Mouse (Mus musculus) heart, embryonic 14.5 days (tissue): Measurements from ENCODE around the gene Nrxn3. TPM values are rescaled to one million over a fixed set of nuclear protein-coding genes. Genes with fewer than 3 reads are reported as not detected.

Experiments
- ATAC-seq: fragments of 200-750 bp; cut with Nextera tagmentation; 2 replicates; pipeline ENCODE4 v1.8.0; 2017; ENCODE audit warnings: low read depth, moderate TSS enrichment; ENCODE audit not compliant: insufficient number of reproducible peaks, insufficient read depth, low FRiP score
- H3K27ac ChIP-seq, 2 experiments: fragments of 200-500 bp in 1 of 2; fragments of 300-500 bp in 1 of 2; sonication (generic) in 1 of 2; replicated peaks in 1 of 2; 2 replicates each; pipeline ENCODE4 v1.5.1; 2012 to 2014; ENCODE audit warnings: low read depth in 2 of 2, low read length in 2 of 2, control low read depth in 1 of 2, mild to moderate bottlenecking in 1 of 2, mixed read lengths in 1 of 2; ENCODE audit not compliant: control insufficient read depth in 1 of 2, insufficient read depth in 1 of 2
- H3K27me3 ChIP-seq: fragments of 300-500 bp; sonication (generic); 2 replicates; pipeline ENCODE4 v1.6.1; 2014; ENCODE audit warnings: mild to moderate bottlenecking, low read length, control low read depth; ENCODE audit not compliant: control insufficient read depth, insufficient read depth
- H3K36me3 ChIP-seq: fragments of 300-500 bp; sonication (generic); 2 replicates; pipeline ENCODE4 v1.6.1; 2014; ENCODE audit warnings: mild to moderate bottlenecking, control low read depth, low read length, mixed read lengths; ENCODE audit not compliant: control insufficient read depth, insufficient read depth
- H3K4me1 ChIP-seq, 2 experiments: fragments of 200-500 bp in 1 of 2; fragments of 300-500 bp in 1 of 2; sonication (generic) in 1 of 2; 2 replicates each; pipeline ENCODE4 v1.6.1; 2012 to 2014; ENCODE audit warnings: low read length in 2 of 2, control low read depth in 1 of 2, mixed read lengths in 1 of 2; ENCODE audit not compliant: control insufficient read depth in 2 of 2, insufficient read depth in 2 of 2
- H3K4me2 ChIP-seq: fragments of 300-500 bp; sonication (generic); 2 replicates; pipeline ENCODE4 v1.6.1; 2014; ENCODE audit warnings: mild to moderate bottlenecking, low read length
- H3K4me3 ChIP-seq, 2 experiments: fragments of 200-500 bp in 1 of 2; fragments of 300-500 bp in 1 of 2; sonication (generic) in 1 of 2; 2 replicates each; pipeline ENCODE4 v1.5.1; 2012 to 2014; ENCODE audit warnings: low read length in 2 of 2, mild to moderate bottlenecking in 2 of 2, control low read depth in 1 of 2, low read depth in 1 of 2, moderate library complexity in 1 of 2; ENCODE audit not compliant: control insufficient read depth in 1 of 2, insufficient read depth in 1 of 2
- H3K9ac ChIP-seq: fragments of 300-500 bp; sonication (generic); 2 replicates; pipeline ENCODE4 v1.6.1; 2014; ENCODE audit warnings: mild to moderate bottlenecking, low read length
- H3K9me3 ChIP-seq: fragments of 300-500 bp; sonication (generic); 2 replicates; pipeline ENCODE4 v1.6.1; 2016; ENCODE audit warnings: low read length, control low read depth; ENCODE audit not compliant: control insufficient read depth
- WGBS: fragments of 180-500 bp; shearing (Covaris S2); extraction: QIAGEN DNeasy Blood & Tissue Kit; methylation state at CpG from one replicate; pipeline ENCODE4 v1.1.7; 2014; 5-methylcytosine and 5-hydroxymethylcytosine counted together
- polyA plus RNA-seq: library from polyadenylated mRNA; unstranded; fragments of >200 nt; fragmentation: Nextera tagmentation; extraction: Ambion mirVana; gene quantifications from 2 replicates; pipeline ENCODE4 v1.2.1, GENCODE M21; 2014

Nrxn3 gene
- polyA plus RNA-seq, 1 experiment from 2014 or later = 1.7 TPM

DNA sequence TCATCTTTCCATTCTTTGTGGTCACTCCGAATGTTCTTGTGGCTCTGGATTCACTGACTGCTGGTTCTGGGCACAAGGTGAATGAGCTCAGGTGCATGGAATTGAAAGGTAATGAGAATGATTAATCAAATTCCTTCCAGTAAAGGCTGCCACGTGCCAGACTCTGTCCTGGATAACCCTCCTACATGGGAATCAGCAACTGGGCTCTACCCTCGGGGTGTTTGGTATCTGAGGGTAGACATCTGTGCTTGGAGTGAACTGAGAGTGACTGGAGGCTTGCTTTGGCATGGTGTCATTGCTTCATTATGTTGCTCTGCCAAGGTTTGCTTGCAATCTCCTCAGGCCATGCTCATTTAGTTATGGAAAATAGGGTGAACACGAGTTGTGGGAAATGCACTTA is 209.0 kb downstream of the Nrxn3 start:
- Histone ChIP-seq H3K4me3 (no peak overlapping the region), H3K4me1 (no peaks in the 10 kb centered on the region), H3K4me2 (no peak overlapping the region), H3K27ac (no peak overlapping the region), H3K9me3 (no peaks in the 10 kb centered on the region), H3K9ac (no peak overlapping the region), H3K36me3 (no peaks in the 10 kb centered on the region), H3K27me3 (no peaks in the 10 kb centered on the region)
- no peak for ATAC-seq
- WGBS = 62% methylated on average over 4 of the region's 4 CpGs

GRCm38 (mm10) chr12:88939679-88940078 is 217.0 kb downstream of the Nrxn3 start:
- ATAC-seq = no peak
- Histone ChIP-seq H3K4me3 (no peak overlapping the region), H3K4me2 (no peak overlapping the region), H3K9ac (no peak overlapping the region), H3K27me3 (no peaks in the 10 kb centered on the region), H3K27ac (no peak overlapping the region), H3K9me3 (no peaks in the 10 kb centered on the region), H3K36me3 (no peaks in the 10 kb centered on the region), H3K4me1 (no peaks in the 10 kb centered on the region)
- WGBS = 69% methylated on average over 2 of the region's 2 CpGs

DNA sequence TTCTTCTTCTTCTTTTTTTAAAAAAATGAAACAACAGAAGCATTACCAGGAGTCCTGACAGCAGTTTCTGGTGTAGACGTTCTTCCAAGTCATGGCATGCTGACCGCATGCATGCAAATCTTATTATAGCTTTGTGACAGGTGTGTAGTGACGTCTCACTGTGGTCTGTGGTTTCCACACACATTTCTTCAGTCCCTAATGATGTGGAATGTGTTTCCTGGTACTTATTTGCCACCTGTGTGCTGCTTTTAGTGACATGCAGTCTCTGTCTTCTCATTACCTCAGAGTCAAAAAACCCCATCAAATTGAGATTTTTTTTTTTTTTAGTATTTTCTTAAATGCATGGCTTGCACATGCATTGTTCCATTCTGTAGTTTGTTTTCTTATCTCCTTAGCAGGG is 222.3 kb downstream of the Nrxn3 start:
- Histone ChIP-seq H3K9ac (no peak overlapping the region), H3K4me1 (no peaks in the 10 kb centered on the region), H3K4me2 (no peak overlapping the region), H3K27ac (no peak overlapping the region), H3K27me3 (no peaks in the 10 kb centered on the region), H3K36me3 (no peaks in the 10 kb centered on the region), H3K9me3 (no peaks in the 10 kb centered on the region), H3K4me3 (no peak overlapping the region)
- ATAC-seq = no peak
- WGBS = 59% methylated on average over 3 of the region's 3 CpGs

DNA sequence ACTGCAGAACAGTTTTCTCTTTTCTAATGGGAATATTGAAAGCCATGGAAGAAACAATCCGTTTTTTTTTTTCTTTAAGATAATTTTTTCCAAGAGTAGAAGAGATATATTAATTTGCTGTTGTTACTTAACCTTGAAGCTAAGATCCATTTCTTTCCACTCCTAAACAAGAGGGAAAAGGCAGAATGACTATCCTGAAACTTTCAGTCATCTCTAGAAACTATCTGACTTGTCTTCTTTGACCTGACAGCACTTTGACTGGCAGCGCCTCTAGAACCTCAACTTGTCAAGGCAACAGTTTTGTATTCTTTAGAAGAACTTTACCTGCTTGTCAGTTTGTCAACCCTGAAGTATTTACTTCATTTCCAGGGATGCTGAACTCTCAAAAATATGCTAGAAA is 227.2 kb downstream of the Nrxn3 start:
- Histone ChIP-seq H3K36me3 (no peaks in the 10 kb centered on the region), H3K4me3 (no peak overlapping the region), H3K27me3 (no peaks in the 10 kb centered on the region), H3K4me1 (no peaks in the 10 kb centered on the region), H3K4me2 (no peak overlapping the region), H3K27ac (no peak overlapping the region), H3K9me3 (no peaks in the 10 kb centered on the region), H3K9ac (no peak overlapping the region)
- WGBS = 78% methylated on average over 2 of the region's 2 CpGs
- ATAC-seq = no peak

DNA sequence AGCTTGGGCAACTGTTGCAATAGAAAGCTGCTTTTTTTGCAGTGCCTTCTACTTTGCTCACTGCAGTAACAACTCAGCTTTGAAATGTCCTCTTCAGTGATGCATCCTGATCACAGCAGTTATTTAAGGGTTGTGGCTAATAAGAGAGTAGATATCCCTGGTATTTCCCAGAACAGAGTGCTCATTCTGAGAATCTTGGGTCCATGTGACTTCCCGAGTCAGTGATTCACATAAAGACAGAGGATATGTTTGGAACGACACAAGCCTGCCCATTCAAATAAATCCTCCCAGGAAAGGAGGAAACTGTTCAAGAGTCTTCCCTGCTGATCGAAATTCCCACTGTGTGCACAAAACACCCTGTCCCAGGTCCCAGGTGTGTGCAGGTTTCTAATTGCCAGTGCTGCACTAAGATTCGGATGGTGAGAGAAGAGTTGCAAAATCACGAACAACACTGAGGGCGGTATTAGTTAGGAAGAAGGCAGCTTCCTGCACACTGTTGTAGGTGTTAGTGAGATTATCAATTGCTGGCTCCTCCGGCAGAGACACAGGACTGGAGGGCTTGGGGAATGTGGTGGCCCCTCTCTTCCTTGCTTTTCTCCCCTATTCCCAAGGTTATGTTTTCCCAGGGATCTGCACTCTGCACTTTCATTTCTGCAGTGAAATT is 230.4 kb downstream of the Nrxn3 start:
- Histone ChIP-seq H3K27ac (no peak overlapping the region), H3K36me3 (no peaks in the 10 kb centered on the region), H3K4me3 (no peak overlapping the region), H3K9me3 (no peaks in the 10 kb centered on the region), H3K4me1 (no peaks in the 10 kb centered on the region), H3K9ac (no peak overlapping the region), H3K27me3 (no peaks in the 10 kb centered on the region), H3K4me2 (peak overlapping the region; percentile 33)
- 40% methylated on average over 7 of the region's 7 CpGs for WGBS
- no peak for ATAC-seq

- Histone ChIP-seq H3K27ac (no peak overlapping the region), H3K9me3 (no peaks in the 10 kb centered on the region), H3K27me3 (no peaks in the 10 kb centered on the region), H3K9ac (no peak overlapping the region), H3K36me3 (no peaks in the 10 kb centered on the region), H3K4me3 (no peak overlapping the region), H3K4me1 (no peaks in the 10 kb centered on the region), H3K4me2 (no peak overlapping the region)
- 48% methylated on average over 4 of the region's 4 CpGs for WGBS
- ATAC-seq = no peak
These were observed 231.1 kb downstream of the Nrxn3 start for GRCm38 (mm10) chr12:88953801-88954200.

DNA sequence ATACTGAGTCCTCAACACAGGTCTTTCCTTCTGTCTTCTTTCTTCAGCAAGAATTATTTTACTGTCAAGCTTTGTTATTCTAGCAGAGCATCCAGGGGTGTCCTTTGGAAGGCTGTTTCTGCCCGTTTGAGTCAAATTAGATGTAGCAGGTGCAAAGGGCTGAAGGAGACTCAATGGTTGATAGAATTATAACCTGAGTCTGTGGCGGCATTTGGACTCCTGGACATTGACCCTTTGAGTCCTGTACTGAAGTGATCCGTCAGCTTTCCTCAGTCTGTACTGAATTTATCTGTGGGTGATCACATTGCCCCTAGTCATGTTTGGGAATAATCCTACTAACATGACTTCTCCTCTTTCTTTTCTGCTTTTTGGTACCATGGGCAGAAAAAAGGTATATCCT is 234.8 kb downstream of the Nrxn3 start:
- Histone ChIP-seq H3K27ac (no peak overlapping the region), H3K4me2 (no peak overlapping the region), H3K36me3 (no peaks in the 10 kb centered on the region), H3K4me1 (no peaks in the 10 kb centered on the region), H3K27me3 (no peaks in the 10 kb centered on the region), H3K9me3 (no peaks in the 10 kb centered on the region), H3K9ac (no peak overlapping the region), H3K4me3 (no peak overlapping the region)
- 71% methylated on average over 3 of the region's 3 CpGs for WGBS
- no peak for ATAC-seq

- Histone ChIP-seq H3K27ac (no peak overlapping the region), H3K9ac (no peak overlapping the region), H3K36me3 (no peaks in the 10 kb centered on the region), H3K27me3 (no peaks in the 10 kb centered on the region), H3K4me2 (no peak overlapping the region), H3K9me3 (no peaks in the 10 kb centered on the region), H3K4me3 (no peak overlapping the region), H3K4me1 (no peaks in the 10 kb centered on the region)
- no peak for ATAC-seq
- WGBS = 89% methylated on average over 1 of the region's 1 CpGs
These were observed 238.1 kb downstream of the Nrxn3 start for GRCm38 (mm10) chr12:88960817-88961216.
